Mouse (Mus musculus): Measurements from ENCODE around the gene Mlh3.

The Mlh3 gene

DNA sequence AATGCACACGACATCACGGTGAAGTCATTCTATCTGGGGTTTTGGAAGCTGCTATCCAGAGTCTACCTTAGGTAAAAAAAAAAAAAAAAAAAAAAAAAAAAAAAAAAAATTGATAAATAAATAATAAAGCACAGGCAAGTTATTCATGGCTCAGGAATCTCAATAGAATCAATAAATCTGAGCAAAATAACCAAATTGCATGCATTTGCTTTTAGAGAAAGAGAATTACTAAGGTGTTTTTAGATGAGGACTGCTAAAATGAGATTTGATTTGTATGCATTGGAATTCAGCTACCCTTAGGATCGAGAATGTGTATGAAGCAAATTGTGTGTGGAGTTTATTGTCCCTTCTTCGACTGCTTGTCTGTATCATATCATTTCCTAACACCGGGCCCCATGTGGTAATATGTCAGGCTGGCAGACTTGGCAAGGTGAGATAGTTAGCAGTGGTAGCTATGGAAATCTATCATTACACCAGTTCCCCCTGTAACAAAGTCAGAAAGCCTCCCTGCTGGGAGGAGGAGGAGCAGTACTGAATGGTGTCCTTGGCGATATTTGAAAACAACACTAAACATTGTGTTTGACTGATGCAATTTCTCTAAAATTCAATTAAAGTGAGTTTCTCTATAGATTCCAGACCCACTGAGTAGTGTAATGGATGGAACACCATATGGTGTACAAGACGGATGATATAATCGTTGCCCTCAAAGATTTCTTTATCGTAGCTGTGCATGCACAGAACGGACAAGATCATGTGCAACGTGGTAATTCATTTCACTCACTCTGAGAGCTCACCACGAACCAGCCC, 10.6 kb upstream of the Mlh3 start:
- DNase-seq (ENCODE audit: low read depth, low spot score): no peak

DNA sequence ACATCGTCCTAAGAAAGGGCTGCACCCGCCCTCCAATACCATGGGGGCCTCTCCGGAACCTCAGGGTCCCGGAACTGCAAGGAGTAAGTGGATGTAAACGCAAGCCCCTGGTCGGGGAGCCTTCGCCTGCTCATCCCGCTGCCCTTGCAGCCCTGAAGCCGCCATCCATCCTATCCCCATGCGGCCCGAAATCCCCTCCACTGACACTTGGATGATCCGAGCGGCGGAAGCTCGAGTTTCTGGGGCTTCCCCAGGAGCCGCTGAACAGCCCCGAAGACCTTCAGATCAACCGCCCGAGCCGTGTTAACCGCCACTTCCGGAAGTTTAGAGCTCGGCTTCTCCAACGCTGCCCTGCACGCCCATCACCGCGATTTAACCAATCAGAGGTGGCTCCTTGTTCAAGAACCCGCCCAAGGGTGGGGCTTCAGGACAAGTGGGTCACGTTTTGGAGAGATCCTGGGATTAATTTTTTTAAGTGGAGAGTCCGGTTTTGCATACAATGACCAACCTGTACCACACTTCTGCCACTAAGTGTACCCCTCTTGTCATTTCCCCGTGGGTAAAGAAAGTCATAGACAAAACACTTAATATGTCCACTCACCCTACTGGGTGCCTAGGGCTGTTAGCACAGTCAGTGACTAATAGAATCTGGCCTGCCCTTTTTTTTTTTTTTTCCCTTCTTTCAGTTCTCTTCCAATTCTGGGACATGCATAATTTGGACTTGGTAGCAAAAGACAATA, 9.9 kb upstream of the Mlh3 start:
- peak; percentile 98 for DNase-seq (ENCODE audit: low read depth, low spot score)

DNA sequence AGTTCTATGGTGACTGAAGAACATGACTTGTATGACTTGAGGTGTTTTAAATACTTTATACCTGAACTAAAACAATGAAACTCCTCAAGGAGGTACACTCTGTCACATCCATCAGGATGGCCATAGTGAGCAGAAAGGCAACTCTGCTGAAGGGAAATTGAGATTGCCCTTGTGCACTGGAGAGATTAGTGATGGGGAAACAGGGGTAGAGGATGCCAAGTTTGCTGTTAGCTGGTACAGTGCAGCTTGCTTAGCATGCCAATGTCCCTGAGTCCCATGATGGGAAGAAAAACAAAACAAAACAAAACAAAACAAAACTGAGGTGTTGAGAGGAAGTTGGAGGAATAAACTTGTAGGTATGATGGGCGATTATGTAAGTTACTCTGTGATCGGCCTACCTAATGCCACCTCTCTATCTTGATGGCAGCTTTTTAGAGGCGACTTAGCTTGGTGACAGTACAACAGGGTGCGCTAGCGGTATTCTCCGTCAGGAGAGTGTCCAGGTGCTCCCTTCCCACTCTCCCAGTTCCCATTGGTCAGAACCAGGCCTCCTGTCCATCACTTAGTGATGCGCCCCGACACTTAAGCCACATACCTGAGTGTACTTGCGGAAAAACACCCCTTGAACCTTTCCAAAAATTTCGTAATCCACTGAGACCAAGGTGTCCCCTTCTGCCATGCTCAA, 9.1 kb upstream of the Mlh3 start:
- DNase-seq (ENCODE audit: low read depth, low spot score): no peak

DNA sequence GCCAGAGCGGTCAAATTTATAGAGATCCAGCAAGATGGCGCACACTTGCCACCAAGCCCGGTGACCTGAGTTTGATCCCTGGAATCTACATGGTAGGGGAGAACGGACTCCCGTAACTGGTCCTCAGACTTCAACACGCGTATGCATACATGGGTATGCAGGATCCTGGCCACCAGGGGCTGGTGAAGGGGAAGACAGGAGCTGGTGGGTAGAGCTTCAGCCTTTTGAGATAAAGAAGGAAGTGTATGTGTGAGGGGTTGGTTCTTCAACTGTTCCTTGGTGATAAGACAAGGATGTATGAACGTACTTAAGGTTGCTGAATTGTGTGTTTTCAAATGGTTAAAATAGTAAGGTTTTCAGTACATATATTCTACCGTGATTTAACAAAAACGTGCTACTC, 8.5 kb upstream of the Mlh3 start:
- no peak for DNase-seq (ENCODE audit: low read depth, low spot score)

DNA sequence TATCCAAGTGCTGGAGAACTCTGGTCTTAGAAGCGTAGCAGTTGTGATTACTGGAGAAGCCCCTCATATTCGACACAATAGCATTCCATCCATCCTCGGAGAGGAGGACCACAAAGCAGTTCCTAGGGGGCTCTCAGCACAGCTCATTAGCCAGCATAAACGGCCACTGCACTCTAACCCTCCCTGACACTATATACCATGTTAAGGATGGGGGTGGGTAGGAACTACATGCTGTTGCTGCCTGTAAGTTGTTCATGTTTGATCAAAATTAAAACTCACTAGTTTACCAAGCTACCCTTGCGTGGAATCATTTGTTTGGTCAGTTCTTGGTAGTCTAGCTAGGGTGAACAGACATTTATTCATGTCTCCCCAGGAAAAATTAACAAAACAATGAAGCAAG, 5.9 kb upstream of the Mlh3 start:
- no peak for DNase-seq (ENCODE audit: low read depth, low spot score)

DNA sequence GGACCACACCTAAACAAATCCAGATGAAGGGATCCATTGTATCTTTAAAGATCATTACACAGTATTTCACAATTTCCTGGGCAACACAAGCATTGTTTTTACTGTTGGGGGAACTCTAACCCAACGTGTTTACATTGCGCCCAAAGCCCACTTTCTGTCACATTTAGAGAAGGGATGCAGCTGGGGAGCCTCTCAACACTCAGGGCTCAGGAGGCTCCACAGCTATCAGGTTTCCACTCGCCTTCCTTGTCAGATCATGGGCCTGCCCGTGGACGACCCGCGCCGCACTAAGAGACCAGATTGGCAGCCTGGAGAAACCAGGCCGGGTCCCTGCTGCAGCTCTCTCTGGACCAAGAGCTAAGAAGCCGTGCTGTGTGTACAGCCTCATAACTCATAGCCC, 3.1 kb upstream of the Mlh3 start:
- peak; percentile 14 for DNase-seq (ENCODE audit: low read depth, low spot score)

DNA sequence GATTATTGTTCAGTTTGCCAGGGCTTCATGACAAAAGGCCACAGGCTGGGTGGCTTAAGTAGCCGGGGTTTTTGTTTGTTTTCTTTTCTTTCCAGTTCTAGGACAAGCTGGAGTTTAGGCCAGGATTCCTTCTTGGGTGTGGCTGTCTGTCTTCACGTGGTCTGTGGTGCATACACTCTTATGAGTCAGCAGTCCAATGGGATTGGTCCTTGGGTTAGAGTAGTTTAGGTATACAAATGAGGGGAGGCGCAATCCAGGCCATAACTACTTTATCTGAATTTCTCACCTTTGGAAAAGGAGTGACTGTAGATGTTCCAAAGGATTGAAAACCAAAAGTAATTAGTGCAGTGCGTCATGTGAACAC, 1.4 kb upstream of the Mlh3 start:
- DNase-seq (ENCODE audit: low read depth, low spot score): peak; percentile 84

DNA sequence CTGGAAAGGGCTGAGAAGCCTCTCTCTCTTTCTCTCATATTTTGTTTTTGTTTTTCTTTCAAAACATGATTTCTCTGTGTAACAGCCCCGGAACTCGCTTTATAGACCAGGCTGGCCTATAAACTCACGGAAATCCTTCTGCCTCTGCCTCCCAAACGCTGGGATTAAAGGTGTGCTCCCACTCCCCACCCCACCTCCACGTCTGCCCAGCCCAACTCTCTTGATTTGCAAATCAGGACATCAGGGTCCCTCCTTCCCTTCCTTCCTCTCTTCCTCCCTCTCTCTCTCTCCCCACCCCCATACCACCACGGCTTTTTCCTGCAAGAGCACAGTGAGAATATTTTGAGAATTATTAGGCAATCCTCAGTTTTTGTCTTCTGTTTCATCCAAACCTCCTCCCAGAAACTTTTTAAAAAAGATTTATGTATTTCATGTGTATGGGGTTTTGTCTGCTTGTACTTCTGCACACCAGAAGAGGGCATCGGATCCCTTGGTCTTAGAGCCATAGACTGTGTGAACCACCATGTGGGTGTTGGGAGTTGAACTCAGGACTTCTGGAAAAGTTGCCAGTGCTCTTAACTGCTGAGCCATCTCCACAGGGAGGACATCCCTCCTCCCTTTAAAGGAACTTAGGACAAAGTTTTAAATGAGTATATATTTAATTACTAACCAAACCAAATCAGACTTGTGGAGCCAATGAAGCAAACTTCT, 888 bp upstream of the Mlh3 start:
- DNase-seq (ENCODE audit: low read depth, low spot score): peak; percentile 53

DNA sequence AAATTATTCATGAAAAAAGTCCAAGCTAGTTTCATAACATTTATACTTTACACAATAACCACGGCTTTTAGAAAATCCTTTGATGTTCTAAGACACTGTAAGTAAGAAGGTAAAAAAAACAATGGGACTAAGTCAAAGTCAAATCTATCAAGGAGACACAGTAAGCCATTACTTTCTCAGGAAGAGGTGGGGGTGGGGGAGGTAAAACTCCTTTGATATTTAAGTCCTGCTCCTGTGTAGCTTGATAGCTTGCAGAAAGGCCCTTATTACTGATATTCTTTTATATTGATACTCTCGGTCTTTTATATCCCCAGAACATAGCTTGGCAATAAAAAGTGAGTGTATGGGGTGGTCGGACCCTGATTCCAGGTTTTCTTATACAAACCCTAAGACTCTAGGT, 578 bp downstream of the Mlh3 start:
- no peak for DNase-seq (ENCODE audit: low read depth, low spot score)

DNA sequence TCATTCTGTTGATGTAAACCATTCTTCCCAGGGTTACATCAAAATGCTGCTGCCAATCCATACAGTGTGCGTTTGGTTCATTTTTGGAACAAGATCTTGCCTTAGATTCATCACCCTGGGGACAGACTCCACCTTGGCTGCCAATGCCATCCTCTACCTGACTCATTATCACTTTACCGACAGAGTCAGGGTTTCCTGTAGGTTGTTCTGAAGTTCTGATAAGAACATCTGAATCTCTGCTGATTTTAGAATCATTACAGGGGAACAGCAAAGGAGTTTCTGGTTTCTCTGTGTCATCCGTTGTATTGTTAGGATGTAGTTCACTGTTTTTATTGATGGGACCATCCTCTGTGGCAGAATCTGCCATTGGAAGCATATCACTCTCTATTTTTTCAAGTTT, 4.2 kb downstream of the Mlh3 start:
- DNase-seq (ENCODE audit: low read depth, low spot score): no peak

DNA sequence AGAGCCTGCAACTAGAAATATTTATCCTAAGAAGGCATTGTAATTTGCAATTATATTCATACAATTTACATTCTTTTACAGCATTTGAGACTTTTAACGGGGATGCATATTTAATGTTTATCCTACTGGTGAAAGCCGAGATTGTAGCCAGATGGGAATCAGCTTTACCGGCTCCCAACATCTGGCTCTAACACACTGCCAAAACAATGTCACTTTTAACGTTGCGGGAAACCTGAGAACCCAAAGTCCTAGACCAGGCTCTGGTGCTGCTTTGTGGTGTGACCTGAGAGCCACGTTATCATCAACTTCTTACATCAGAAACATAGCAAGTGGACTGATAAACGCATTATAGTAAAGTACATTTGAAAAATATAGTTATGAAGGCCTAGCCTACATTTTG, 5.5 kb downstream of the Mlh3 start:
- DNase-seq (ENCODE audit: low read depth, low spot score): peak; percentile 76

DNA sequence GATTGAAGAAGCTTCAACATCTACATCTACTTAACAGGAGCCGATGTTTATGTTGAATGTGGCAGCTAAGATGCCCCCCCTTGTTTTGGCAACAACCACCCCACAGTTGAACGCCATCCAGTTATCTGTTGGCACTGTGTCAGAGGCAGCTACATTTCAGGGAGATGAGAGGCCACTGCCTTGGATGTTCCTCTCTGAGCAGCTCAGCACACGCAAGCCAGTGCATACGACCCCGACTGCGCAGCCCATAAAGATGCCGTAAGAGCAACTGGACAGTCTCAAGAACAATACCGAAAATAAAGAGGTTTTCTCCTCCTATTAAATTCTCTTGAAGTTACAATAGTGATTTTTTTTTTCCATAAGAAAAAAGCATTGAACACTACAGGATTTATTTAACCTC, 5.9 kb downstream of the Mlh3 start:
- peak; percentile 25 for DNase-seq (ENCODE audit: low read depth, low spot score)

DNA sequence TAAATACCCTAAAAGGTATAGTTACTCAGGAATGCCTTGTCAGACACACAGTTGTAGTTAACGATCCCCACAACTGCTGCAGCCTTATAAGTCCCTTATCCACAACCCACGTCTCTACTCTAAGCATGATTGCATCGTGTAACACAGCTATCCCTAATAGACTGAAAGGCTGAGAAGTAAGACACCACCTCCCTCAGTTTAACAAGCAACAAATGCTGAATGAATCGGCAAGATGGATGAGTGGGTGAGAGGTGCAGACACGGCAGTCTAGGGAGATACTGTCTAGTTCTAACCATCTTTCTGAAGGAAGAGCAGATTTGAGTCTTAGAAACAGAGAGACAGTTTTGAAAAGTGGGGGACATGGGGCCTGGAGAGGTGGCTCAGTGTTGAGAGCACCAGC, 7.2 kb downstream of the Mlh3 start:
- DNase-seq (ENCODE audit: low read depth, low spot score): no peak

DNA sequence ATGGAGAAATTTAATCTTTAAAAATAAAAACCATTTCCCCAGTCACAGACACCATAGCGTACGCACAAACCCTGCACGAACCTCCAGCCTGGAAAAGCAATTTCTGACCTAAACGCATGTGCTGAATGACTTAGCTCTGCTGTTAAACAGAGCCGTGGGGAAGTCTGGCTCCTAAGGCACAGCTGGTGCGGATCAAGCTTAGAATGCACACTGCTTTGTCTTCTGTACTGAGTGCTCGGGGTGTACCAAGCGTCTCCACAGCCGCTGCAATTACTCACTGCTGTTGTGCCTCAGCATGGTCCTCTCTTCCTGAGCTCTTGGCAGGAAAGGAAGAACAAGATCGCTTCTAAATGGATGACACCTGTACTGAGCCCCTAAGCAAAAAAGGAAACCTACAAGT, 7.9 kb downstream of the Mlh3 start:
- no peak for DNase-seq (ENCODE audit: low read depth, low spot score)

DNA sequence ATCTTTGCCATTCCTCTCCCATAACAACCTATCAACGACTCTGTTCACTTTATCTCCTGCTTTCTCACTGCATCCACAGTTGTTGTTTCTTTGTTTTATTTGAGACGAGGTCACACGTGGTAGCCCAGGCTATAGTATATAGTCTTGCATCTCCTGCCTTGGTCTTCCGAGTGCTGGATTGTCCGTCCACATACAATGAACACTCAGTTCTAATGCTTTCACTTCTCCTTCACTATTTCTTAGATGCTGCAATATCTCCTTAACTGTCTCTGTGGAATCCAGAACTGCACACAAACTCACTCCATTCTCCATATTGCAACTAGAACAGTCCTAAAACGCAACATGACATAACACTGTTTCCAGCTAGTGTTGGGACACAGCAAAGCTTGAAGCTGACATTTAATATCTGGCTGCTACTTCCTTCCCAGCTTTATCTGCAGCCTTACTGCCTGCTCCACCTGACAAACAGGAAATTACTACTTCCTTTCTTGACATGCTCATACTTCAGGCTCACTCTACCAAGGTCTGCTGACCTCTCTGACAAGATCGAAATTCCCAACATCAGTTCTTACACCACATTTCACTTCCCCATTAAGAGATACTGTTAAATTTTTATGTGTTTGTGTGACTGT, 13.3 kb downstream of the Mlh3 start:
- no peak for DNase-seq (ENCODE audit: low read depth, low spot score)

DNA sequence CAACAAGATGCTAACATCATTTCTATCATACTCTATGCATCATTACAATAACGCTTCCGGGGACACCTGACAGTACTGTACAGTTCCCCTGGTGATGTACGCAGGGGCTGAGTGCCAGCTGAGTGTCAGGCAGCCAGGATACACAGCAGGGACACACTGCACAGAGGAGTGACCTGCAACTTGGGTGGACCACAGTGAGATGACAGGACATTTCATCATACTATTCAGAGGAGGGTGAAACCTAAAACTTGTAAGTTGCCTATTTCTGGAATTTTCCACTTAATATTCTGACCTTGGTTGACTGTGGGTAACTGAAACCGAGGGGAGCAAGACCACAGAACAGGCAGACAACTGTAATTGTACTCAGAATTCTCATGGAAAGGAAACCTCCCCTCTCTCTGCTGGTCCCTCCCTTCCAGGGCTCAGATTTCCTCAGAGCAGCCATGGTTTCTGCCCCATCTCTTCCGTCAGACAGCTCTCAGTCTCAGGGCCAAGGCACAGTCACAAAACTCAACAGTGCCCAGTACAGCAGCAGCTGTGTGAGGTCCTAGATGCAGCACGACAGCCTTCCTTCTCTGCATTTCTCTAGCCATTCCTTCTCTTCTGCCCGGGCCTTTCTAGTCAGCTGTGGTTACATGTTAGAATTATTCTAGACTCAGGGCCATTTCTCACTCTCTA, 14.2 kb downstream of the Mlh3 start:
- DNase-seq (ENCODE audit: low read depth, low spot score): peak; percentile 78

DNA sequence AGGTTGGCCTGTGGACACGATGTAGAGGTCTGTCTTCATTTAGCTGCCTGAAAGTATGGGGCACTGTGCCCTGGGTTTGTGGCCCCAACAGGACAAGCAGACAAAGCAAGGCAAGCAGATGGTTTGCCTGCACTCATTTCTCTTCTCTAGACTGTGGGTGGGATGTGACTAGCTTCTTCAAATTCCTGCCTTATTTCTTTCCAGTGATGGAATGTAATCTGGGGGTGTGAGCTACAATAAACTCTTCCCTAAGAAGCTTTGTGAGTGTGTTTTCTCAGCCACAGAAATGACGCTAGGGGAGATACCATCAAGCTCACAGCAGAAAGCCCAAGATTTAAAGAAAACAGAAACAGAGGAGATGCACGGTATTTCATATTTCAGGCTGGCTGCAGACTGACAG, 18.3 kb downstream of the Mlh3 start:
- no peak for DNase-seq (ENCODE audit: low read depth, low spot score)

DNA sequence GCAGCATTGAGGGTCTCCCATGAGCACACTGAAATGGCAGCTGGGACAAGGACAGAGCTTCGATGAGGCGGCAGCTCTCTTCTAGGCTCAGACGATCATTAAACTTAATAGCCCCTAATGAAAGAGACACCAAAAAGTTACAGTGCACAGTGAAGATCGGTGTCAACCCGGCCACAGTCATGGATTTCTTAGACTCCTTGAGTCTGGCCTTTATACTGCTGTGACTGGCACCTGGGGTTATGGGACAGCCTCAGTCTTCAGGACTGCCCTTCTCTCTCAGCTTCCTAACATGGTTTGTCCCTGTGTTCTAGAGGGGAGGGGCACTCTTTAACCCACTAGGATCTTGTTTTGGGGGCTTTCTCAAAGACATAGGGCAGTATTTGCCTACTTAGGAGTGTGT, 32.8 kb downstream of the Mlh3 start:
- DNase-seq (ENCODE audit: low read depth, low spot score): no peak

DNA sequence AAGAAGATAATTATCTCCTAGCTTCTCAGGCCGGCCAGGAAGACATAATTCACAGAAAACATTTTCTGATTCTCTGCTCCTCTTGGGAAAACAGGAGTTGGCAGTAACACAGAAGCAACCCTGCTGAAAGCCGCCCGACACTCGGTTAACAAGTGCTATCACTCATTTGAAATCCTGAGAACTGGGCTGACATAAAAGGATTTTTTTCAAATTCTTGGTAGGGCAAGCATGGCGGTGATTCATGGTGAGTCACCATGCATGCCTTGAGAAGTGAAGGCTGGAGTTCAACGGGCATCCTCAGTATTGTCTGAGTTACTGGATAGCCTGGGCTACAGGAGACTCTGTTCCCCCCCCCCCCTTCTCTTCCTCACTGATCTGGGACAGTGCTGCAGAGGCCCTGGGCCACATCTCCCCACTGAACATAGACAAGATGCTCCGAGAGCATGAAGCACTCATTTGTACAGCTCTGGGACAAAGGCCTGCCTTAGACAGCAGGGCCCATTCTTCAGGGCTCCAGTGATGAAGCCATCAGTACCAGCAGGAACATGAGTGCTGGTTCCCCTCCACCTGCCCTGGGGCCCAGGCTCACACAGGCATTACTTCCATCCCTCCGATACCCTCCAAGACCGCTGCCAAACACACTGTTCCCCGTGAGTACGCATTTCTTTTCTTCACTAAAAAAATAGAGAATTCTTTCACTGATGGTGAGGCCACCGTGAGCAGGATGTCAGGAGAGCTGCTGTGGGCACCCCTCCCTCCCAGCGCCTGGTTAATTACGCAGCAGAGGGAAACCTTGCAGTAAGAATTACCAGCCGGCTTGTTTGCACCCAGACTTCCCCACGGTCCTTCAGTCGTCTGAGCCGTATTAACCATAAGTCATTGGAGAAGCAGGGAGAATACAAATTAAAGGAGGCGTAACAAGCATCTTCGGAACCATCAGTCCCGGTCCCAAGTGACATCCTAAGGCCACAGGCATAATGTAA, 36.7 kb downstream of the Mlh3 start:
- DNase-seq (ENCODE audit: low read depth, low spot score): peak; percentile 95

Measured in 3T3-L1 (cell line).